Mouse (Mus musculus) right cerebral cortex, postnatal 14 days (tissue): ENCODE measurements at regions not wholly inside any gene's neighbourhood (a gene's known extent, or its start where the extent isn't known, plus 50 kb on each side); places are given as distances from the start of the nearest gene placed in this dataset.
"Not testable (repeated sequence)": the region's sequence is repeated elsewhere in the genome, so short reads cannot be mapped to it uniquely, and the experiment has no call there.

Experiments
- DNase-seq: peaks from one replicate; pipeline ENCODE4 v3.0.0; 2022

- no peak for DNase-seq
These were observed 283.0 kb downstream of the Cyp26b1 start for GRCm38 (mm10) chr6:84310635-84311241.

- DNase-seq, result no peak
These were observed 286.2 kb downstream of the Cyp26b1 start for GRCm38 (mm10) chr6:84307556-84307955.

GRCm38 (mm10) chr6:84306585-84306984 is 287.1 kb downstream of the Cyp26b1 start:
- no peak for DNase-seq

- DNase-seq, result no peak
These were observed 288.6 kb downstream of the Cyp26b1 start for GRCm38 (mm10) chr6:84305093-84305492.

GRCm38 (mm10) chr6:84302916-84303315 is 290.8 kb downstream of the Cyp26b1 start:
- not testable (repeated sequence) for DNase-seq

- no peak for DNase-seq
These were observed 291.5 kb downstream of the Dysf start for GRCm38 (mm10) chr6:84299936-84300335.

GRCm38 (mm10) chr6:84299146-84299545 is 290.8 kb downstream of the Dysf start:
- no peak for DNase-seq

GRCm38 (mm10) chr6:84273907-84274306 is 265.5 kb downstream of the Dysf start:
- not testable (repeated sequence) for DNase-seq

GRCm38 (mm10) chr6:84272520-84273311 is 264.3 kb downstream of the Dysf start:
- peak; percentile 19 for DNase-seq

GRCm38 (mm10) chr6:84271966-84272365 is 263.6 kb downstream of the Dysf start:
- no peak for DNase-seq

- no peak for DNase-seq
These were observed 263.1 kb downstream of the Dysf start for GRCm38 (mm10) chr6:84271441-84271840.

- no peak for DNase-seq
These were observed 262.3 kb downstream of the Dysf start for GRCm38 (mm10) chr6:84270518-84271165.

- DNase-seq, result no peak
These were observed 261.1 kb downstream of the Dysf start for GRCm38 (mm10) chr6:84269478-84269877.

- no peak for DNase-seq
These were observed 260.6 kb downstream of the Dysf start for GRCm38 (mm10) chr6:84269023-84269422.

- DNase-seq, result no peak
These were observed 259.7 kb downstream of the Dysf start for GRCm38 (mm10) chr6:84268111-84268510.

GRCm38 (mm10) chr6:84267526-84267925 is 259.1 kb downstream of the Dysf start:
- no peak for DNase-seq

GRCm38 (mm10) chr6:84266736-84267135 is 258.3 kb downstream of the Dysf start:
- DNase-seq, result no peak

- no peak for DNase-seq
These were observed 256.3 kb downstream of the Dysf start for GRCm38 (mm10) chr6:84264681-84265080.

- no peak for DNase-seq
These were observed 255.3 kb downstream of the Dysf start for GRCm38 (mm10) chr6:84263686-84264085.

GRCm38 (mm10) chr6:84262766-84263165 is 254.4 kb downstream of the Dysf start:
- DNase-seq, result no peak

- no peak for DNase-seq
These were observed 253.1 kb downstream of the Dysf start for GRCm38 (mm10) chr6:84261483-84261882.
